Mouse (Mus musculus): ENCODE data around the gene Suclg2.

DNA sequence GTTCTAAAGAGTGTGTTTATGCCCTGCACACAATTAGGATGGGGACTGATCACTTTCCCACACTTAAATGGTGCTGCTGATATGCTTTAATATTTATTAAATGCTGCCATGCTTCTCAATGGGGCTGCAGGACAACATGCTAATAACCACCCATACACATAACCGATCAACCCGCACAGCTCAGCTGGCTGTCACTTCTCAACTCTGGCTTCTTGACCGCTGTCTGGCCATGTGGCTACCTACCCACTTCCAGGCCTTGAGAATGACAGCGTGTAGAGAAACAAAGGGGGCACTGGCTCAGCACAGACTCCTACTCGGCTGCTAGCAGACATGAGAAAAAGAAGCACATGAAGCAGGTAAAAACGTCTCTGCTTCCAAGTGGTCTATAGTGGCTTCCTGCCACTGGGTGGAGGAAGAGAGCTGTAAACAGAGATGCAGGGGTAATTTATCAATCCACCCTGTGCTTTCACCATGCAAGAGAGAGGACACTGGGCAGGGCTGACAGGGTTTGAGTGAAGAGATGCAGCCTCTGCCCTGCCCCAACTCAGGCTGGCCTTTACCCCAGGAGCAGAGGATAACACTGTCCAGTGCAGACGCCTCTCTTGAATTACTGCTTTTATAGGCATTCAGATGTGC, 234.3 kb downstream of the Suclg2 start:
- TF ChIP-seq POLR2A (IDR thresholded peaks at IDR 0.05; ENCODE audit: low read depth, low read length), result no peak
- TF ChIP-seq CTCF (conservative IDR thresholded peaks at IDR 0.05; ENCODE audit: insufficient read depth, insufficient read length, low read depth, low read length), result peak; percentile 49

Data from kidney, adult 2 months (tissue).